Mouse (Mus musculus): Measurements from ENCODE around the gene Ddx27.
A peak's percentile ranks its signal among the peaks of the same experiment; 100 is the strongest.
"Not testable (repeated sequence)": the region's sequence is repeated elsewhere in the genome, so short reads cannot be mapped to it uniquely, and the experiment has no call there.

The Ddx27 gene

GRCm38 (mm10) chr2:167014702-167015381 is at the start of gene Ddx27:
Ddx27 (plus strand) TSS chr2:167015193.
- peak; percentile 73 for DNase-seq (ENCODE audit: extremely low spot score, low read depth, low spot score)

GRCm38 (mm10) chr2:166973153-166973552 is 41.8 kb upstream of the Ddx27 start:
- DNase-seq (ENCODE audit: extremely low spot score, low read depth, low spot score) = no peak

- DNase-seq (ENCODE audit: extremely low spot score, low read depth, low spot score) = no peak
Measured at GRCm38 (mm10) chr2:166974177-166974872, 40.7 kb upstream of the Ddx27 start.

GRCm38 (mm10) chr2:166976356-166976755 is 38.6 kb upstream of the Ddx27 start:
- DNase-seq (ENCODE audit: extremely low spot score, low read depth, low spot score) = no peak

GRCm38 (mm10) chr2:166977490-166977889 is 37.5 kb upstream of the Ddx27 start:
- no peak for DNase-seq (ENCODE audit: extremely low spot score, low read depth, low spot score)

GRCm38 (mm10) chr2:166980161-166980560 is 34.8 kb upstream of the Ddx27 start:
- no peak for DNase-seq (ENCODE audit: extremely low spot score, low read depth, low spot score)

- DNase-seq (ENCODE audit: extremely low spot score, low read depth, low spot score) = no peak
Measured at GRCm38 (mm10) chr2:166983351-166983894, 31.6 kb upstream of the Ddx27 start.

GRCm38 (mm10) chr2:166990861-166991260 is 24.1 kb upstream of the Ddx27 start:
- no peak for DNase-seq (ENCODE audit: extremely low spot score, low read depth, low spot score)

GRCm38 (mm10) chr2:166991945-166992344 is 23.0 kb upstream of the Ddx27 start:
- DNase-seq (ENCODE audit: extremely low spot score, low read depth, low spot score) = no peak

- DNase-seq (ENCODE audit: extremely low spot score, low read depth, low spot score) = no peak
Measured at GRCm38 (mm10) chr2:166995021-166995795, 19.8 kb upstream of the Ddx27 start.

GRCm38 (mm10) chr2:166995796-166996532 is 19.0 kb upstream of the Ddx27 start, which contains the start of gene Stau1:
Stau1 (minus strand) TSS chr2:166996299.
- peak; percentile 90 for DNase-seq (ENCODE audit: extremely low spot score, low read depth, low spot score)

GRCm38 (mm10) chr2:166996533-166996894 is 18.5 kb upstream of the Ddx27 start:
- DNase-seq (ENCODE audit: extremely low spot score, low read depth, low spot score) = no peak

- no peak for DNase-seq (ENCODE audit: extremely low spot score, low read depth, low spot score)
Measured at GRCm38 (mm10) chr2:167001486-167001885, 13.5 kb upstream of the Ddx27 start.

GRCm38 (mm10) chr2:167004099-167004854 is 10.7 kb upstream of the Ddx27 start:
- DNase-seq (ENCODE audit: extremely low spot score, low read depth, low spot score) = no peak

GRCm38 (mm10) chr2:167006355-167006754 is 8.6 kb upstream of the Ddx27 start:
- DNase-seq (ENCODE audit: extremely low spot score, low read depth, low spot score) = no peak

GRCm38 (mm10) chr2:167007001-167007491 is 7.9 kb upstream of the Ddx27 start:
- no peak for DNase-seq (ENCODE audit: extremely low spot score, low read depth, low spot score)

- not testable (repeated sequence) for DNase-seq (ENCODE audit: extremely low spot score, low read depth, low spot score)
Measured at GRCm38 (mm10) chr2:167007565-167007964, 7.4 kb upstream of the Ddx27 start.

GRCm38 (mm10) chr2:167009483-167009882 is 5.5 kb upstream of the Ddx27 start:
- no peak for DNase-seq (ENCODE audit: extremely low spot score, low read depth, low spot score)

- DNase-seq (ENCODE audit: extremely low spot score, low read depth, low spot score) = no peak
Measured at GRCm38 (mm10) chr2:167010546-167010945, 4.4 kb upstream of the Ddx27 start.

- DNase-seq (ENCODE audit: extremely low spot score, low read depth, low spot score) = no peak
Measured at GRCm38 (mm10) chr2:167015382-167015718, 357 bp downstream of the Ddx27 start.
